Mouse (Mus musculus): ENCODE measurements at regions not wholly inside any gene's neighbourhood (a gene's known extent, or its start where the extent isn't known, plus 50 kb on each side); places are given as distances from the start of the nearest gene placed in this dataset.

DNA sequence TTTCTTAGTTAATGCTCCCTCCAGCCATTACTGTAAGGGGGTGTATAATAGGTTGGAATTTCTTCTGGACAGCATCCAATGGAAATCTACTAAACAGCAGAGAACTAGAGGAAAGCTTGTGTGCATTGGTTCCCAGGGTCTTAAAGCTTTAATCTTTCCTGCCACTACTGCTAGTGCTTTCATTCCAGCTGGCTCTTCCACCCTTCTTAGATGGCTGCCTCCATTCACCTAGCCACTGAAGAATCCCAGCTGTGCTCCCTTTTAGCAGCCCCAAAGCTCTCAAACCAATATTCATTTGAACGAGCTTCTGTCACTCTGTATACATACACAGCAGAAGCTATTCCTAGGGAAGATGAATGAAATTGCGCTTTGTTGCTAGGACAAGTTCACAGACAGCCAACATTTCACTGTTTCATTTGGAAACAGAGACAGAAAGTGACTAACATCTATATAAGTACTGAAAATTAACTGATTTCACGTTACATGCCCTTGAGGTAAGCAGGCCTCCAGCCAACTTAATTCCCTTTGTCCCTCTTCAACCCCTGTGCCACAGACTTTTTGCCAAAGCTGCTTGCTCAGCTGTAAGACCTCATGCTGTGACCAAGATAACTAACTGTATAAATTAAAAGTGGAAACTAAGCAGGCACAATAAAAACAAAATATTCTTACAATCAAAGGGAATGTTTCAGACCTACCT lies 388.3 kb downstream of the Gm1140 start:
- H3K4me2 ChIP-seq: no peak overlapping the region
- no peaks in the 10 kb centered on the region for H3K27me3 ChIP-seq
- H3K36me3 ChIP-seq: no peaks in the 10 kb centered on the region
- no peak overlapping the region for H3K27ac ChIP-seq
- H3K4me1 ChIP-seq (replicated peaks): no peaks in the 10 kb centered on the region
- no peak overlapping the region for H3K9ac ChIP-seq
- WGBS: 51% methylated on average over 3 of the region's 3 CpGs
- H3K9me3 ChIP-seq: no peaks in the 10 kb centered on the region
- ATAC-seq (ENCODE audit: low FRiP score): peak; percentile 54; the same call in 1 of the 2 replicates
- no peak overlapping the region for H3K4me3 ChIP-seq

DNA sequence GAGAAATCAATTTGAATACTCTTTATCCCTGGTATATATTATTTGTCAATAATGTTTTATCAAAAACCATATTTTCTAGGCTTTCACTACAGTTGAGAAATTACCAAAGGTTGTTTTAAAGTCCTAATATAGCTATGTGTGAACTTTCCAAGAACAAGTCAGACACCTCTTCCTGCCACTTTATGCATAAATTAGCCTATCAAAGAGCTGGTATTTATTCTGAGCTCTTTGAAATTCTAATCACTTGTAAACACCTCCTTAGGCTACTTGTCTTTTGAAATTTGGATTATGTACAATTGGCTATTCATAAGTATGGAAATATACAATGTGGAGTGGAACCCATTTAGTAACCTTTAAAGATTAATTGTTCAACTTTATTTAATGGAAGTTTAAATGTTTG lies 409.5 kb downstream of the Gm1140 start:
- no peak overlapping the region for H3K4me3 ChIP-seq
- H3K4me1 ChIP-seq (replicated peaks): no peaks in the 10 kb centered on the region
- no peak overlapping the region for H3K9ac ChIP-seq
- no peak overlapping the region for H3K4me2 ChIP-seq
- no peak for ATAC-seq (ENCODE audit: low FRiP score)
- H3K36me3 ChIP-seq: no peaks in the 10 kb centered on the region
- H3K27me3 ChIP-seq: no peaks in the 10 kb centered on the region
- no peaks in the 10 kb centered on the region for H3K9me3 ChIP-seq
- no peak overlapping the region for H3K27ac ChIP-seq

DNA sequence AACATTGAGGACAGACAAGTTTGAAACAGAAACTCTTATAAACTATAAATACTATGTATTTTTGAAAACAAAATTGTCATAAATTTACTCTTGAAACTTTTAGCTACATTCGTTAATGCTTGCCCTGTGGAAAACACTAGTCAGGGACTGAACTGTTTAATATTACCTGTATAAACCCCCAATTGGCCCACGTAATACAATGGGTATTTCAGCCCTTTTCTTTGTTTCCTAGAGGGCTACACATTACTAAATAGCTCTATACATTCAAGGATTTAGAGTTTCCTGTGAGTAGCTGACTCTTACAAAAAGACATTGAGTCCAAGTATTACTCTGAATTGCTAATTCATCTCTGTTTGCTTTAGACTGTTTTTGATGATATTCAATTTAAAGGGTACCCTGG lies 409.9 kb downstream of the Gm1140 start:
- no peak overlapping the region for H3K4me3 ChIP-seq
- WGBS: 63% methylated on average over 2 of the region's 2 CpGs
- H3K4me2 ChIP-seq: no peak overlapping the region
- no peak overlapping the region for H3K9ac ChIP-seq
- H3K4me1 ChIP-seq (replicated peaks): no peaks in the 10 kb centered on the region
- H3K36me3 ChIP-seq: no peaks in the 10 kb centered on the region
- no peak overlapping the region for H3K27ac ChIP-seq
- no peaks in the 10 kb centered on the region for H3K9me3 ChIP-seq
- no peak for ATAC-seq (ENCODE audit: low FRiP score)
- H3K27me3 ChIP-seq: no peaks in the 10 kb centered on the region

DNA sequence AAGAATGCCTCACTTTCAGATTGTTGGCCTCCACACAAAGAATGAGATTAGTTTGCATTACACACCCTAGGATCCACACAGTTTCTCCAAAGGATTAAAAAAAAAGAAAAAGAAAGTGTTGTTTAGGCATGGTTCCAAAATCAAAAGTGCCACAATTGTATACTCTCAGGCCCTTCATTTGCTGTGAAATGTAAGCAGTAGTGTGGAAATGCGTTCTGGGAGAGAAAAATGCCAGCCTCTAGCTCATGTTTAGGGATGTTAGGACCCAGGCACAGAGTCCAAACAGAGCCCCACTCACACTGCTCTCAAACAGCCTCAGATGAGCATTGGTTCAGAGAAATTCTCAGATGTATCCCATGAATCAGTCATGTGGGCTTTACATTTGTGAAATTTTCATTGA lies 410.4 kb downstream of the Gm1140 start:
- ATAC-seq (ENCODE audit: low FRiP score): no peak
- Histone ChIP-seq H3K36me3 (no peaks in the 10 kb centered on the region), H3K27me3 (no peaks in the 10 kb centered on the region), H3K9me3 (no peaks in the 10 kb centered on the region), H3K4me2 (no peak overlapping the region), H3K27ac (no peak overlapping the region), H3K4me1 (replicated peaks) (no peaks in the 10 kb centered on the region), H3K9ac (no peak overlapping the region), H3K4me3 (no peak overlapping the region)
- WGBS: 50% methylated on average over 1 of the region's 1 CpGs

DNA sequence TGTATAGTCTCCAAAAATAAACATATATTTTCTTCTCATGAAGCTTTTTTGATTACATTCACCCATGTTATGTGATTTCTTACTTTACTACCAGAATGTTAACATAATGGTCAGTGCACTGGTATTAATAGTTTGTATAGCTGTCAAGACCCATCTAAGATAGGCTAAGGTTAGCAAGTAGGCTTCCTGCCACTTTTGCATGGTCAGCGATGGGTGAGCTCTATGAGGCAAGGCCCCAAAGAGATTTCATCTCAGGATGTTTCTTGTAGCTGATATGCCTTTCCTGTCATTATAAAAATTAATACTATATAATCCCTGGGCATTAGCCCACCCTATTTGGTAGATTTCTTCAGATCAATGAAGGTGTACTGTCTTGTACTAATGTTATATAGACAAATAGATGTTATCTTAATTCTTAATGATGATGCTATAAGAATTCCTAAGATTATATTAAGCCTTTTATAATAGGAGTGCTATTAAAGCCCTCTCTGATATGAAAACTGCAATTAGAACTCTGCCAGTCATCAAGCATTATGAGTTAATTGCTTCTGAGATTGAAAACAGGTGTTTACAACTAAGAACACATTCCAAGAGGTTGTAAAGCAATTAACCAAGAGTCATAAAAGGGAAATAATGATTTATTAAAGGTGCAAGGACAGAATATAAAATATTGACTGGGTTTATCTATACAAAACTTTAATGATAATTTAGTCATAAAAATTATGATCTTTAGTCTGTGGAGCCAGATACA lies 454.6 kb downstream of the Gm1140 start:
- Histone ChIP-seq H3K4me1 (replicated peaks) (no peaks in the 10 kb centered on the region), H3K4me3 (no peak overlapping the region), H3K9ac (no peak overlapping the region), H3K27me3 (no peaks in the 10 kb centered on the region), H3K27ac (no peak overlapping the region), H3K4me2 (no peak overlapping the region), H3K9me3 (no peaks in the 10 kb centered on the region), H3K36me3 (no peaks in the 10 kb centered on the region)
- ATAC-seq (ENCODE audit: low FRiP score): no peak
- WGBS: 71% methylated on average over 1 of the region's 1 CpGs

DNA sequence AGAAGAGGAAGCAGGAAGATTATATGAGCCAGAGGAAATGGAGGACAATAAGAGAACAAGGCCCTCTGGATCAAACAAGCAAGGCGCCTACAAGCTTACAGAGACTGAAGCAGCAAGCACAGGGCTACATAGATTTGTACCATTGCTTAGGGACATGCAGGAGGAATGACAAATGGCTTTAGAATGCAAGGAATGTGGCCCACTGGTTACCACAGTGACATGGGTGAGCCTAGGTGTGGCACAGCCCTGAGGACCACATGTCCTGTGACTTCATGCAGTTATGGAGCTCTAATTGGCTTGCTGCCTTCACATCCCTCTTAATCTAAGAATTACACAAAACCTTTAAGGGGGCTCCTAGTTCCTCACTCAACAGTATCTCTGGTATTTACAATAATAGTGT lies 483.1 kb downstream of the Gm1140 start:
- Histone ChIP-seq H3K4me2 (no peak overlapping the region), H3K9ac (no peak overlapping the region), H3K4me3 (no peak overlapping the region), H3K27me3 (no peaks in the 10 kb centered on the region), H3K9me3 (no peaks in the 10 kb centered on the region), H3K36me3 (no peaks in the 10 kb centered on the region), H3K27ac (no peak overlapping the region), H3K4me1 (replicated peaks) (no peaks in the 10 kb centered on the region)
- ATAC-seq (ENCODE audit: low FRiP score): no peak
- 88% methylated on average over 1 of the region's 1 CpGs for WGBS

All from hindbrain, embryonic 13.5 days (tissue).